Mouse (Mus musculus): ENCODE results near the gene Grhl1. TPM values are rescaled to one million over a fixed set of nuclear protein-coding genes. Genes with fewer than 3 reads are reported as not detected.

The Grhl1 gene
- polyA plus RNA-seq (2015; fragmentation: Nextera tagmentation; extraction: Ambion mirVana) = 0.13 and 0.16 TPM in 2 replicates

DNA sequence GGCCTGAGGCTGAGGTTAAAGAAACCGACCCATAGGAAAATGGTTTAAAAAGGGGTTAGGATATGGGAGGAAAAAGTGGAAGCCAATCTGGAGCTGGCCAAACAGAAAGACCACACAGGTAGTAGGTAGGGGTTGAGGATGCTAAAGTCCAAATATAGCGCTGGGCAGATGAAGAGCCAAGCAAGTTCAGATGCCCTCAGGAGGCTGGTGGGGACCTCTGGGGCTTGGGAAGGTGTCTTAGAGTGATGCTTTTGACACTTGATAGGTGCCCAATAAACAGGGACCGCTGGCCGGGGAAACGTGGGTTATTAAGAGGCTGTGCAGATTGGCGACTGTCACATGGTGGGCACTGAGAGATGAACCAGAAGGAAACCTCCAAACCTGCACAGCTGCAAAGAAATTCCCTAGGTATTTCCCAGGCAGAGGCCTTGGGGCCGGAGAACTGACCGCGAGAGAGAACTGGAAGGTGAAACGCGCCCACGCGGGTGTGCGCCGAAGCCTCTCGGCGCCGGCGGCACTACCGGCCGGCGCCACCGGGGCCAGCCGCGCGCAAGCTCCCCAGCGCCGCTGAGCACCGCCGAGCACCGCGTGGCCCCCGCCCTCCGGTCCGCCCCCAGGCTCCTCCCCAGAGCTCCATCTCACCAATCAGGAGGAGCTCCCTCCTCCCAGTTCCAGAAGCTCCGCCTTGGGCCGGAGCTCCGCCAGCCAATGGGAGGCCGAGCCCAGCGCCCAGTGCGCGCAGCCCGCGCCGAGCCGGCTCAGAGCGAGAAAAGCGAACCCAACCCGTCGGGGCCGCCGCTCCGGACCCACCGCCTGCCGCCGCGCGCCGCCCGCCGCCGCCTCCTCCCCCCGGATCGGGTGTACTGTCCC, at the start of gene Grhl1:
Gene Grhl1 (plus strand): TSS at position 761 of the 870 bp plus-strand sequence.

DNA sequence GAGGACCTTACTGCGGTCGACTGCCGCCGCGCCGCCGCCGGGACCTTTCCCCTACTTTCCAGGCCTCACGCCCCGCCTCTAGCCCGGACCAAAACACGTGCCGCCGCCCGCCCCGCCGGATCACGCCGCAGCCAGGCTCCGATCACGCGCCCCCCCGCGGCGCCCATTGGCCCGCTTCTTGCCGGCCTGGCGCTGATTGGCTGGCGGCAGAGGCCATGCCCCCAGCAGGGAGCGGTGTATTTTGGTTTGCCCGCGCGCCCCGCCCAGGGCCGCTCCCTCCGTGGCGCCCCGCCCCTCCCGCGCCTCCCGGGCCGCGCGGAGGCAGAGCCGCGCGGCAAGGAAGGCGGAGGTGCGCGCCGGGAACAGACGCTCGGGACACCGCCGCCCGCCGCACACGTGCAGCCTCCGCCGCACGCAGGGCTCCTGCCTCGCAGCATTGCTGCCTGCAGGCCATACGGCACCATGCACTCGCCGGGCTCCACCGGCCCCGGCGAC, 79.0 kb downstream of the Grhl1 start, which contains the start of gene Klf11:
Gene Klf11 (plus strand): TSS at position 212 of the 495 bp plus-strand sequence.

Other genes starting within 250 kb of the Grhl1 start
- 14.2 and 16.9 TPM in 2 replicates for gene Taf1b, start 73.9 kb upstream of the Grhl1 start, polyA plus RNA-seq (2015; fragmentation: Nextera tagmentation; extraction: Ambion mirVana)
- 10.9 and 12.3 TPM in 2 replicates for gene Klf11, start 79.0 kb downstream of the Grhl1 start, polyA plus RNA-seq (2015; fragmentation: Nextera tagmentation; extraction: Ambion mirVana)
- gene Cys1, start 109.5 kb downstream of the Grhl1 start, polyA plus RNA-seq (2015; fragmentation: Nextera tagmentation; extraction: Ambion mirVana) = 0.38 and 0.49 TPM in 2 replicates
- 506 and 691 TPM in 2 replicates for gene Rrm2, start 136.0 kb downstream of the Grhl1 start, polyA plus RNA-seq (2015; fragmentation: Nextera tagmentation; extraction: Ambion mirVana)

Data from spleen, postnatal 0 days (tissue).